Mouse (Mus musculus): ENCODE measurements around the gene Wdr24.

- TF ChIP-seq CTCF (IDR thresholded peaks at IDR 0.05; ENCODE audit: borderline replicate concordance, extremely low read depth, insufficient read depth, insufficient read length) (no peak; the same call in 1 of the 2 replicates), POLR2A (IDR thresholded peaks at IDR 0.05; ENCODE audit: borderline replicate concordance, extremely low read depth, insufficient read depth, insufficient read length, poor library complexity, severe bottlenecking) (no peak)
Observed at GRCm38 (mm10) chr17:25874721-25875170, 51.3 kb downstream of the Wdr24 start, which contains the start of gene Mettl26.

Measured in brain, embryonic 14.5 days (tissue).